Mouse (Mus musculus): ENCODE results near the gene Sdc4.

Gene Sdc4

GRCm38 (mm10) chr2:164396076-164396475 lies 47.6 kb downstream of the Sdc4 start:
- DNase-seq, result no peak

GRCm38 (mm10) chr2:164393126-164393525 lies 50.6 kb downstream of the Sdc4 start:
- DNase-seq, result no peak

GRCm38 (mm10) chr2:164389499-164389898 lies 54.2 kb downstream of the Sdc4 start:
- peak; percentile 76 for DNase-seq

GRCm38 (mm10) chr2:164389020-164389419 lies 54.7 kb downstream of the Sdc4 start, which contains the start of gene Slpi:
Slpi (minus strand) TSS chr2:164389095.
- DNase-seq, result no peak

GRCm38 (mm10) chr2:164386953-164387352 lies 56.7 kb downstream of the Sdc4 start:
- DNase-seq, result no peak

- peak; percentile 19 for DNase-seq
Measured at GRCm38 (mm10) chr2:164385927-164386763, 57.5 kb downstream of the Sdc4 start.

GRCm38 (mm10) chr2:164383656-164384399 lies 59.9 kb downstream of the Sdc4 start:
- no peak for DNase-seq

GRCm38 (mm10) chr2:164382971-164383370 lies 60.7 kb downstream of the Sdc4 start:
- DNase-seq, result no peak

GRCm38 (mm10) chr2:164381726-164382125 lies 62.0 kb downstream of the Sdc4 start:
- no peak for DNase-seq

GRCm38 (mm10) chr2:164377478-164378426 lies 65.9 kb downstream of the Sdc4 start:
- no peak for DNase-seq

Data from liver (tissue).